ENCODE assay signal across 8 mouse cellular contexts in the genomic region with DNA sequence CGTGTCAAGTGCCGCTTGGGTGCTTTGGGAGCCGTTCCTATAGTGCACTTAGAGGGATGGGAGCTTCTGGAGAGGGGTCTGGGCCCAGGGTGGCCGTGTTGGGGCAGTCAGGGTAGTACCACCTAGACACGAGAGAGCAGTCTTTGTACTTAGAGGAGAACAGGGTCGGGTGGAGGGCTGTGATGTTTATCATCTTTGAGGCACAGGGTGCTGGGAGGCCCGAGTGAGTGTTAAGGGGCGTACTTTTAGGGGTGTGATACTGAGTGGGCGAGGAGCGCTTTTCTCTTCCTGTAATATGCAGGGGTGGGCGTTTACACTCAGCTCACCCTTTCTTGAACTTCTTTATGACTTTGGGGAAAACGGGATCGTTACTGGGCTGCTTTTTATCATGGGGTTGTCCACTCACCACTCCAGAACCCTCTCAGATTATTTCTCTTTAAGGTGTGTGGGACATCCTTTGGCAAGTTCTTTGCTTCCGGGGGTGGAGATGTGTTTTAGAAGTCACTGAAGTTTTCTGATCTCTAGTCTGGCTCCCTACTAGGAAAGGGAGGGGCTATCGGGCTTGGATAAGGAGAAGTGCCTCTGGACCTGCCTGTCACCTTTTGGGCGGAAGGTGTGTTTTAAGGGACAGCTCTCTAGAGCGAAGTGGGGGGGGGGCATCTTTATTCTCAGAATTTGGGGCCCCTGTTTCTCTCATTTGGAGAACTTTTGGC. TPM values are rescaled to one million over a fixed set of nuclear protein-coding genes. Genes with fewer than 3 reads are reported as not detected.
DNase-seq lines count a peak whose midpoint lies in the region; ATAC-seq and TF ChIP-seq lines count a peak whose summit lies in the region.

No protein-coding gene starts in this region.

- peak; percentile 59 for ATAC-seq in embryonic facial prominence, embryonic 12.5 days (ENCODE audit: insufficient number of reproducible peaks, insufficient read depth, low FRiP score, low TSS enrichment)
- ATAC-seq in limb, embryonic 12.5 days (ENCODE audit: insufficient number of reproducible peaks, insufficient read depth, low FRiP score, low TSS enrichment, low read depth): peak; percentile 78
- ATAC-seq in midbrain, embryonic 13.5 days: peak; percentile 86; the same call in 1 of the 2 replicates

- H3K27me3 ChIP-seq in E14TG2a.4 (ENCODE audit: insufficient read depth, low read length): no peaks in the 10 kb centered on the region
- H3K27me3 ChIP-seq in embryonic facial prominence, embryonic 12.5 days: no peaks in the 10 kb centered on the region
- no peaks in the 10 kb centered on the region for H3K27me3 ChIP-seq in hindbrain, embryonic 10.5 days (ENCODE audit: insufficient read depth, poor library complexity, severe bottlenecking)
- H3K27me3 ChIP-seq in limb, embryonic 12.5 days: no peaks in the 10 kb centered on the region
- no peaks in the 10 kb centered on the region for H3K27me3 ChIP-seq in midbrain, embryonic 13.5 days

- peak overlapping the region; percentile 98 for H3K27ac ChIP-seq in embryonic facial prominence, embryonic 12.5 days
- peak overlapping the region; percentile 98 for H3K27ac ChIP-seq in hindbrain, embryonic 10.5 days
- H3K27ac ChIP-seq in limb, embryonic 12.5 days: peak overlapping the region; percentile 98
- peak overlapping the region; percentile 99 for H3K27ac ChIP-seq in midbrain, embryonic 13.5 days

- H3K4me1 ChIP-seq in E14TG2a.4 (replicated peaks; ENCODE audit: low read depth, low read length): peaks cover 77% of the 10 kb centered on the region
- peaks cover 17% of the 10 kb centered on the region for H3K4me1 ChIP-seq in embryonic facial prominence, embryonic 12.5 days
- H3K4me1 ChIP-seq in hindbrain, embryonic 10.5 days (replicated peaks): peaks cover 42% of the 10 kb centered on the region
- peaks cover 23% of the 10 kb centered on the region for H3K4me1 ChIP-seq in limb, embryonic 12.5 days (replicated peaks)
- peaks cover 38% of the 10 kb centered on the region for H3K4me1 ChIP-seq in midbrain, embryonic 13.5 days (replicated peaks)

- H3K9me3 ChIP-seq in E14TG2a.4 (ENCODE audit: low read length): no peaks in the 10 kb centered on the region
- H3K9me3 ChIP-seq in embryonic facial prominence, embryonic 12.5 days: no peaks in the 10 kb centered on the region
- H3K9me3 ChIP-seq in hindbrain, embryonic 10.5 days: no peaks in the 10 kb centered on the region
- no peaks in the 10 kb centered on the region for H3K9me3 ChIP-seq in limb, embryonic 12.5 days
- H3K9me3 ChIP-seq in midbrain, embryonic 13.5 days: no peaks in the 10 kb centered on the region

- H3K9ac ChIP-seq in embryonic facial prominence, embryonic 12.5 days: peak overlapping the region; percentile 79
- peak overlapping the region; percentile 80 for H3K9ac ChIP-seq in limb, embryonic 12.5 days (replicated peaks)
- H3K9ac ChIP-seq in midbrain, embryonic 13.5 days (replicated peaks): peak overlapping the region; percentile 77

- WGBS in embryonic facial prominence, embryonic 12.5 days: 2% methylated on average over 17 of the region's 17 CpGs
- 4% methylated on average over 17 of the region's 17 CpGs for WGBS in hindbrain, embryonic 10.5 days
- 1% methylated on average over 17 of the region's 17 CpGs for WGBS in limb, embryonic 12.5 days
- 4% methylated on average over 17 of the region's 17 CpGs for WGBS in midbrain, embryonic 13.5 days

- peak overlapping the region; percentile 90 for H3K4me3 ChIP-seq in E14TG2a.4 (replicated peaks; ENCODE audit: low read length)
- peak overlapping the region; percentile 78 for H3K4me3 ChIP-seq in embryonic facial prominence, embryonic 12.5 days
- peak overlapping the region; percentile 85 for H3K4me3 ChIP-seq in hindbrain, embryonic 10.5 days
- peak overlapping the region; percentile 63 for H3K4me3 ChIP-seq in limb, embryonic 12.5 days (replicated peaks)
- H3K4me3 ChIP-seq in midbrain, embryonic 13.5 days (replicated peaks): peak overlapping the region; percentile 64

- H3K4me2 ChIP-seq in embryonic facial prominence, embryonic 12.5 days (replicated peaks): peak overlapping the region; percentile 74
- H3K4me2 ChIP-seq in limb, embryonic 12.5 days: peak overlapping the region; percentile 78
- peak overlapping the region; percentile 65 for H3K4me2 ChIP-seq in midbrain, embryonic 13.5 days (replicated peaks)

- peak; percentile 14 for DNase-seq in embryo, embryonic 10 days (ENCODE audit: low spot score)
- DNase-seq in embryo, embryonic 11 days: no peak
- no peak for DNase-seq in hindbrain, embryonic 10.5 days (ENCODE audit: low spot score)
- DNase-seq in layer of hippocampus, adult 9-11 months: no peak

- H3K36me3 ChIP-seq in E14TG2a.4 (ENCODE audit: insufficient read depth, low read length): peaks cover 40% of the 10 kb centered on the region
- peaks cover 5% of the 10 kb centered on the region; the same call in 1 of the 2 replicates for H3K36me3 ChIP-seq in embryonic facial prominence, embryonic 12.5 days
- peaks cover 16% of the 10 kb centered on the region for H3K36me3 ChIP-seq in hindbrain, embryonic 10.5 days
- peaks cover 9% of the 10 kb centered on the region; the same call in 1 of the 2 replicates for H3K36me3 ChIP-seq in limb, embryonic 12.5 days
- no peaks in the 10 kb centered on the region for H3K36me3 ChIP-seq in midbrain, embryonic 13.5 days

- TF ChIP-seq CTCF in E14TG2a.4 (conservative IDR thresholded peaks at IDR 0.05; ENCODE audit: low read length): no peak

RNA-seq across cellular contexts. Expression of a gene that starts 1.0 kb away (rescaled TPM):
- polyA plus RNA-seq in embryonic facial prominence, embryonic 12.5 days (2016; fragmentation: Nextera tagmentation; extraction: Ambion mirVana): 114 and 115 TPM in 2 replicates
- polyA plus RNA-seq in hindbrain, embryonic 10.5 days (2016; fragmentation: Nextera tagmentation; extraction: Ambion mirVana): 89.0 and 93.5 TPM in 2 replicates
- polyA plus RNA-seq in limb, embryonic 12.5 days (2016; fragmentation: Nextera tagmentation; extraction: Ambion mirVana): 98.8 and 104 TPM in 2 replicates
- 64.3 and 67.4 TPM in 2 replicates for polyA plus RNA-seq in midbrain, embryonic 13.5 days (2015; fragmentation: Nextera tagmentation; extraction: Ambion mirVana)

RNA-seq across cellular contexts. Expression of a gene that starts 39.3 kb away (rescaled TPM):
- 33.5 and 35.8 TPM in 2 replicates for polyA plus RNA-seq in embryonic facial prominence, embryonic 12.5 days (2016; fragmentation: Nextera tagmentation; extraction: Ambion mirVana)
- 36.3 and 39.3 TPM in 2 replicates for polyA plus RNA-seq in hindbrain, embryonic 10.5 days (2016; fragmentation: Nextera tagmentation; extraction: Ambion mirVana)
- 34.7 and 36.0 TPM in 2 replicates for polyA plus RNA-seq in limb, embryonic 12.5 days (2016; fragmentation: Nextera tagmentation; extraction: Ambion mirVana)
- polyA plus RNA-seq in midbrain, embryonic 13.5 days (2015; fragmentation: Nextera tagmentation; extraction: Ambion mirVana): 34.6 and 36.6 TPM in 2 replicates

RNA-seq across cellular contexts. Expression of a gene that starts 39.4 kb away (rescaled TPM):
- 68.1 and 77.9 TPM in 2 replicates for polyA plus RNA-seq in embryonic facial prominence, embryonic 12.5 days (2016; fragmentation: Nextera tagmentation; extraction: Ambion mirVana)
- polyA plus RNA-seq in hindbrain, embryonic 10.5 days (2016; fragmentation: Nextera tagmentation; extraction: Ambion mirVana): 55.7 and 73.2 TPM in 2 replicates
- polyA plus RNA-seq in limb, embryonic 12.5 days (2016; fragmentation: Nextera tagmentation; extraction: Ambion mirVana): 59.7 and 68.5 TPM in 2 replicates
- polyA plus RNA-seq in midbrain, embryonic 13.5 days (2015; fragmentation: Nextera tagmentation; extraction: Ambion mirVana): 107 and 110 TPM in 2 replicates
